Mouse (Mus musculus) testis, adult 2 months (tissue): ENCODE data around the gene Ncaph2.

ENCODE experiments used
- CTCF ChIP-seq: fragments of 200-500 bp; IDR thresholded peaks from 2 replicates; pipeline ENCODE4 v1.5.1; 2012; ENCODE audit warnings: low read depth, mild to moderate bottlenecking, inconsistent platforms, low read length, moderate library complexity; ENCODE audit not compliant: control insufficient read depth, insufficient read depth, insufficient replicate concordance
- POLR2A ChIP-seq: fragments of 200-500 bp; IDR thresholded peaks from 2 replicates; pipeline ENCODE4 v1.6.1; 2012; ENCODE audit warnings: low read depth, mild to moderate bottlenecking, inconsistent platforms, low read length, moderate library complexity; ENCODE audit not compliant: control insufficient read depth

DNA sequence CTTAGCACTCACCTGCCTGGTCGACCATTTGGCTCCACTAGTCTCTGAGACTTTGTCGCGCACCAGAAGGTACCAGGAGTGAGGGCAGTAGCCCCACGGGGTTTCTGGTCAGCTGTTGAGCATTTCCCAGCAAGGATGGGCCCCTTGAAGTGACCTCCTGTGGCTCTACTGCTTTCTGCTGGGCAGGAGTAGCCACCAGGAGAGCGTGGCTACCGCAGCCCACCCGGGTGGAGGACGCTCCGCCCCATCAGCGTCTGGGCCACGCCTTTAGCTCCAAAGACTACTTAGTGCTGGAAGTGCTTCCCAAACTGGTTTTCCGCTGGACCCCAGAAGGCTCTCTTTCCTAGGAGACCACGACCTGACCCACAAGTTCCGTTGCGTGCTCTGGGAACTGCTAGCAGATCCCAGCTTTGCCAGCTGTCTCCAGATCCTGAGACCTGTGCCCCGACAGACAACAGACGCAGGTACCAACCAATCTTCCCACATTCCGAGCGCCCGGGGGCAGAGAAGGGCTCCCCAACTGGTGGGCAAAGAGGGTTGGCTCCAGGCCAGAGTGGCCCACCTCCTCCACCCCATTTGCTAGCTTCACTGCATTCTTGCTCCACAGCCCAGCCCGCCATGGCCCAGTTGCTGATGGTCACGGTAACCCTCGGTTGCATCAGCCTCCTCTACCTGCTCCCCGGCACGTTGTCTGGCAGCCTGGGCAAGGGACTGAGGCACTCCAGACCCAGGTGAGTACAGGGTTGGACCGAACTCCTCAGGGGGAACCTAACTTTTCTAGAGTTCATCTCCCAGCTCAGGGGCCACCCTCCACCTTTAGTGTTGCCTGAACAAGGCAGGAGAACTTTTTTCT, 32.6 kb upstream of the Ncaph2 start, which contains the start of gene Adm2:
- TF ChIP-seq POLR2A (no peak), CTCF (no peak)
